Mouse (Mus musculus): Measurements from ENCODE around the gene Acvr2b.
A peak's percentile ranks its signal among the peaks of the same experiment; 100 is the strongest.

Acvr2b gene

DNA sequence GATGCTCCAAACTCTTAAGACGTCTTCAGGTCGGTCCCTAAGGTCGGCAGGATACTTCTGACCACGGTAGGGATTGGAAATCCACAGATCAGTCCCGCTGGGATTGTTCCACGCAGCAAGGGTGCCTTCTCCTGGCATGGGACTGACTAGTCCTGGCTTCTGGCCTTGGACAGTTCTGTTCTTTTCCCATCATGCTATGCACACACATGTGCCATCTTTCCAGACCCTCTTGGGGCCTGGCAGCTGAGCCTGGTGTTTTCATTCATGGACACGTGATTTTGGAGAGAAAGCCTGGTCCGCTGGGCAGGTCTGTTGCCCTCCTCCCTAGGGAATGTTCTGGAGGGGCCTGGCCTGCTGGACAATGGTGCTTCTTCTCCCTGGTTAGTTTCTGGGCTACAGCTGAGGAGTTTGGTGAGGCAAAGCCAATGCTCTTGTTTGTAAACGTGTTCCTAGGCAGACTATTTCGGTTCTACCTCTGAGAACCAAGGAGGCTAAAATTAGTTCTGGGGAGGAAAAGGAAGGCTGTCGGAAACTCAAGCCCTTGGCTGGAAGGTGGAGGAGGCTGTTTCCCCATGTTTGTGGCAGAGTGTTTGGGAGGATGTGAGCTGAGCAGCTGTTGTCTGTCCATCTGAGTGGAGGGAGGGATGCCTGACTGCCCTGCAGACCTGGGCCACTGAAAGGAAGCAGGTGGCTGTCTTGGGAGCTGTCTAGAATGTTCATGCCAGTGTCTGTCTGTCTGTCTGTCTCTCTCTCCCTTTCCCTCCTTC lies 7.2 kb downstream of the Acvr2b start:
- DNase-seq (ENCODE audit: low spot score in 2 of 2) = no peak

- DNase-seq (ENCODE audit: low spot score in 2 of 2) = no peak
These were observed 7.9 kb downstream of the Acvr2b start for GRCm38 (mm10) chr9:119409864-119410263.

DNA sequence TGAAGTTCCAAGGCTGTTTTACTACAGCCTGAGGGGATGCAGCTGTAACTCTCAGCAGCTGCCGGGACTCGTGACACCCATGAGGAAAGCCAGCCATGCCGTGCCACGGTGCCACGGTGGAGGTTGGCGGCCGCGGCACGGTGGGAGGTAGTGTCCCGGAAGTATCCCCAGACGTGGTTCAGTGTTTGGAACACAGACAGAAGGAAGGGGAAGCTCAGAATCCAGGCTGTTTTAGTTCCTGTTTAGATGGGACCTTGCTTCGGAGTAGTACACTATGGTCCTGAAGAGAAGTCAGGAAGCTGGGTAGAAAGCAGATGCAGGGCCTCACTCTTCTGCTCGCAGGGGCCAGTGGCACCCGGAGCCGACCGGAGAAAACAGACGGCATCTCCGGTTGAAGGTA lies 16.1 kb downstream of the Acvr2b start:
- DNase-seq (ENCODE audit: low spot score in 2 of 2) = no peak

DNA sequence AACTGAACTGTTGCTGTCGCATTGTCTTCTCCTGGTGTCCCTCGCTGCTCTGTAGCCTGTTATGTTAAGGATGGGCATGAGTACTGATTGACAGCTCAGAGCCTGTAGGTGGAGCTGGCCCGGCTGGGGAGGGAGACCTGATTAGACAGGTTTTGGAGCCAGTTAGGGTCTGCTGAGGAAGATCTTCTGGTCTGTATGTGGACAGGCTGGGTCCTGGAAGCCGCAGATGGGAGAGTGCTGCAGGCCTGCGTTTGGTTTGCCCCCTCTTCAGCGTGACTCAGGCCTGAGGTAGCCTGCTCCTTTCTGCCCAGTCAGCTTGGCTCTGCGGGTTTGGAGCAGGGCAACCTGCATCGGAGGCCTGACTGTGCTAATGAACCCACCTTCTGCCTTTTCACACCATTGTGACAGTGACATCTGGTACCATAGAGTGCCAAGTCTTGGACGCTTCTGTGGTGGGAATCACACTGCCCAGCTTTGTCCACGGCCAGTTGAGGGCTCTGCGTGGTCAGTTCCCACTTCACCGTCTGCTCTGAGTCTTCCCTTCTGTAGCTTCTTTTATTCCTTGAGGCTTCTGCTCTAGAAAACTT lies 18.0 kb downstream of the Acvr2b start:
- no peak for DNase-seq (ENCODE audit: low spot score in 2 of 2)

DNA sequence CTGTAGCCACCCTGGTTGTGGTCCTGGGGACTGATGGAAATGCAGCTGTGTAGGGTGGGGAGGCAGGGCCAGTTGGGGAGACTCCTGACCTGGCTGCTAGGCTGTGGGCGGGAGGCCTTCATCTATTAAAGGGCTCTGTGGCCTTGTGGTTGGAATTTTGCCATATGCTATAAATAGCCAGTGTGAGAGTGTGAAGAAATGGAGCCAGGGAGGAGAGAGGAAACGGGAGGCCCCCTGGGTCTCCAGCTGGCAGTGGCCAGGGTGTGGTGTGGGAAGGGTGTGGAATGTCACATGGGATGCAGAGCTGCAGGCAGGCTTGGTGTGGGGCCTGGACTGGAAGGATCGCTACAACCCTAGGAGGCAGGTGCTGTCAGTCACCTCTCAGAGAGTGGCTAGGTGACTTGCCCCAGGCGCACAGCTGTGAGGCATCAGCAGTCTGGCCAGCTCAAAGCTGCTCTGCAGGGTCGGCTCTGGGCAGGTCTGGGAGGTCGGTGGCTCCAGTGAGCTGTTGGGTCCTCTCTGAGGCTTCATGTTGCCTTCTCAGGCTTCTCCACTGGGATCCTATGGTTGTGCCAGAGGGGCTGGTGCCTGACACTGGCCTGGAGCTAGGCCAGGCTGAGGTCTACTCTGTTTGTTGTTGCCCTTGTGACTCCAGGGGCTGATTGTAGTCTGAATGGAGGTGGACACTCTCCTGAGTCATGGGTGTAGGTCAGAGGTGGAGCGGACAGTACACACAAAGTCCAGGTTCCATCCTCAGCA lies 23.5 kb downstream of the Acvr2b start:
- DNase-seq (ENCODE audit: low spot score in 2 of 2) = no peak

DNA sequence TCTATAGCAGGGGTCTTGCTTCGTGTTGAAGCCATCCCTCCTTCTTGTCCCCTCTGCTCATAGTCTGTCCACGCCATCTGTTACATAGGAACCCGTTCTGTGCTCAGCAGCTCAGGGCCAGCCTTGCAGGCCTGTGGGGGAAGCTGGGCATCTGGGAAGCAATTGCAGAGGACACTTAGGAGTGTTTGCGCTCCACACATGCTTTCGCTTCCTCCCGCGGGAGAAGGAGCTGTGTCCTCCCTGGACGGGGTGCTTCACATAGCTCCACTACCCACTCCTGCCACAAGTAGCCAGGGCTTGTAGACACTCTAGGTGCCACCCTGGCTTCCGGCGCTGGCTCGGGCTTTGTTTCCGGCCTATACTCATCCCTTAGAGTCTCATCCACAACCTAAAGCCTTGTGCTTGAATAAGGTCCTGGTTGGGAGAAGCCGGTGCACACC lies 24.1 kb downstream of the Acvr2b start:
- DNase-seq (ENCODE audit: low spot score in 2 of 2) = no peak

DNA sequence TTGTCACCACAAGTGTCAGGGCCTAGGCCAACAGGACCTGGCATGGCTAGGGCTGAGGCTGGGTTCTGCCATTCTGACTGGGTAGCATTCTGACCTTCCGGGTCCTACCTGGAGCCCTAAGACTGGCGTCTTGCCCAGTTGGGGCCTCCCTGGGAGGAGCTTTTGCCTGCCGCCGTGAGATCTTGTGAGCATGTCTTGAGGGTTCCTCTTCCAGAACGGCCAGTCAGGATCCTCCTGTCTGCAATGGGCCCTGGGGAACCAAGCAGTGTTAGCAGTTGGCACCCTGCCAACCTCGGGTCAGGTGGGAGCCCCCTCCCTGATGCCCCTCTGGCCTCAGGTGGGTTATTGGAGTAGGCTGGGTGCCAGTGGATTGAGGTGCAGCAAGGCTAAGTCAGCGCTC lies 24.6 kb downstream of the Acvr2b start:
- DNase-seq (ENCODE audit: low spot score in 2 of 2) = no peak

- DNase-seq (ENCODE audit: low spot score in 2 of 2) = peak; percentile 42 to 65
These were observed 28.4 kb downstream of the Acvr2b start for GRCm38 (mm10) chr9:119430311-119430710.

- DNase-seq (ENCODE audit: low spot score in 2 of 2) = no peak
These were observed 33.9 kb downstream of the Acvr2b start for GRCm38 (mm10) chr9:119435855-119436254.

DNA sequence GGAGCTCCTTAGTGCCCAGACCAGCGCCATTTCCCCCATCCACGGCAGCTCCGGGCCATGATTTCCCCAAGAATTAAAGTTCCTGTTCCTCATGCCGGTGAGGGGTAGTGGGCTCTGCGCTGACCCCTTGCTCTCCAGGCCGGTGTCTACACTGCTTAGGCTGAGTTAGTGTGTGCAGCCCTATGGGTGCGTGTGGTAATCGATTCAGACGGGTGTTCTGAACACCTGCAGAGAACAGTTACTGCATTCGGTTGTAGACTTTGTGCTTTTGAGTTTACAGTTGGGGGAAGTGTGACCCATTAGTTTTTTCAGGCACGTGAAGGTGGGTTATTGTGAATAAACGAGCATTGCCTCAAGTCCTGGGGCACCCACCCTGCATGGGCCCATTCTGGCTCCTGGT lies 36.1 kb downstream of the Acvr2b start:
- DNase-seq (ENCODE audit: low spot score in 2 of 2) = no peak

DNA sequence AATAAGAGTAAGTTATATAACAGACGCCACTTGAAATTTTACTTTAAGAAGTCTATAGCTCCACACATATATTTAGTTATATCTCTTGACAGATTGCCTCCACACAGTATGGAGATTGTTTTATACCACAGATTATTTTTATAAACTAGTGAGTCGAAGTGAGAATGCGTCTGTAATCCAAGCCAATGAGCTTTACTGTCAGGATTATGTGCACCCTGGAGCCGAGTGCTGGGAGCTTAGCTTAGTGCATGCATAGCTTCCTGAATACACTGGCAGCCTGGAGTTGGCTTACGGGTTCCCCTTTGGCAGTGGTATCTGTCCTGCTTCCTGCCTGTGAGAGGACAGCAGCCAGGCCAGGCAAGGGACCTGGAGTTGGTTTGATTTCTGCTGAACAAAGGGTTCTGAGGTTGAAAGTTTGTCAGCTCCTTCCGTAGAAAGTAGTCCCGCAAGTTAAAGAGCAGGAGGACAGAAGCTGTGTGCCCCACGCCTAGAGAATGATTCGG lies 36.6 kb downstream of the Acvr2b start:
- DNase-seq (ENCODE audit: low spot score in 2 of 2) = no peak

- DNase-seq (ENCODE audit: low spot score in 2 of 2) = peak; percentile 93 to 97
These were observed 43.0 kb downstream of the Acvr2b start, which contains the start of gene Exog for GRCm38 (mm10) chr9:119444738-119445429. Gene Exog, plus strand, starts transcription at chr9:119444943.

GRCm38 (mm10) chr9:119445737-119446136 lies 43.8 kb downstream of the Acvr2b start:
- no peak for DNase-seq (ENCODE audit: low spot score in 2 of 2)

DNA sequence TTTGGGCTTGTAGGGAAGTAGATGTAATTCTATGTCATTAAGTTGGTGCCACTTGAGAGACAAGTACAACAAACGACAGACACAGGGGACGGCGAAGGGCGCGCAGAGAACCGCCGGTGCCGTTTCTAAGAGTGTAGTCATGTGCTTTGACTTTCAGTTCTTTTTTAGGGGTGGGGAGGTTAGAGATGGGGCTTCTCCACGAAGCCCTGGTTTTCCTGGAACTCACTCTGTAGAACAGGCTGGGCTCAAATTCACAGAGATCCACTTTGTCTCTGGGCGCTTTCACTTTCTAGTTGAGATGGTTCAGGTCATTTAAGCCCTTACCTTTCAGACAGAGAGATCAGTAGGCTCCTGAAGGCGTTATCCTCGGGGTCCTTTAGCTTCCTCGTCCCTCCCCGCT lies 54.0 kb downstream of the Acvr2b start:
- DNase-seq (ENCODE audit: low spot score in 2 of 2) = no peak

GRCm38 (mm10) chr9:119457122-119457521 lies 55.2 kb downstream of the Acvr2b start:
- no peak for DNase-seq (ENCODE audit: low spot score in 2 of 2)

DNA sequence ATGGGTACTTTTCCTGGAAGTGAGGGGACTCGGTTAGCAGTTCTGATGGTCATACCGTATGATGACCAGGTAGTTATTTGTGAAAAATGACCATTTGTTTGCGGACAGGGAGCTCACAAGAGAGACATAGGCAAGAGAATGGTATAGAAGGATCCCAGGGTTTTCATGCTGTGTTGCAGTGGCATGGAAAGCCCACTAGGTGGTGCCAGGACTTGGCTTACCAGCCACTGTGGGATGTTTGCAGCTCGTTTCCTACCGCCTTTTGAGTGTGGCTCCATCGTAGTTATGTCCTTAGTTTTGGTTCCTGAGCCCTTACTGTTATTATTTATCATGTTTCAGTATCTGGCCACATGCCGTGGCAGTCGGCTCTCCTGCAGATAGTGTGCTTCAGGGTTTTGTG lies 58.5 kb downstream of the Acvr2b start:
- DNase-seq (ENCODE audit: low spot score in 2 of 2) = peak; percentile 65 to 80

DNA sequence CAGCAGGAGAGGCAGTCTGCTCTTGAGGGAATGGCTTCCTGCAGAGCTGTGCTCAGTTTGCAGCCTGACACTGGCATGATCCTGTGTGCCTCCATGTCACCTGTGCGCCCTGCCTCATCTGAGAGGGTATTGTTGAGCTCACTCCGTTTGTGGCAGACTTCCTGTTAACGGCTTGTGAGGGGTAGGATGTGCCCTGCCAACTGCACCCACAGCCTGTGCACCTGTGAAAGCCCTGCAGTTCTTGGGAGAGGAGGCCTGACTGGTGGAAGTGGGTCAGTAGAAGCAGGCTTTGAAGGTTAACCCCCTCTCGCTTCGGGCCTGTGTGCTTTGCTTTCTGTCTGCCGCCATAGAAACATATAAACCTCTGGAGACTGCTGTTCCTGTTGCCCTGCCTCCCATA lies 63.1 kb downstream of the Acvr2b start:
- peak; percentile 80 to 90 for DNase-seq (ENCODE audit: low spot score in 2 of 2)

DNA sequence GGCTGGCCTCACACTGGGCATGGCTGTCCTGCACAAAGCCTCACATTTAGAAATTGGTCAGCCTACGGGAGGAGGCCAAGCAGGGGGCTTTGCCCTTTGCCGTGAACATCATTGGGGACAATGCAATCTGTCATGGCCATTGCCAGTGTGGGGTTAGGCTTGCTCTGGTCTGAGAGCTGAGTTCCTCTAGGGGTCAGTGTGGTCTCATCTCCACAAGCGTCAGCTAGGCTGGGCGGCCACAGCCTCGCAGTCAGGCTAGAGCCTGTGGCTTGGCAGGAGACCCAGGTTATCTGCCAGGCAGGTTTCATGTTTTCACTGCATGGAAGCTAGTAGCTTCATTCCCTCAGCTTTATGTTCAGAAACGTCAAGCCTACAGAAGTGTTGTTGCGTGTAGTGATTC lies 63.7 kb downstream of the Acvr2b start:
- peak in 1 of 2 experiments; percentile 39 for DNase-seq (ENCODE audit: low spot score in 2 of 2)

DNA sequence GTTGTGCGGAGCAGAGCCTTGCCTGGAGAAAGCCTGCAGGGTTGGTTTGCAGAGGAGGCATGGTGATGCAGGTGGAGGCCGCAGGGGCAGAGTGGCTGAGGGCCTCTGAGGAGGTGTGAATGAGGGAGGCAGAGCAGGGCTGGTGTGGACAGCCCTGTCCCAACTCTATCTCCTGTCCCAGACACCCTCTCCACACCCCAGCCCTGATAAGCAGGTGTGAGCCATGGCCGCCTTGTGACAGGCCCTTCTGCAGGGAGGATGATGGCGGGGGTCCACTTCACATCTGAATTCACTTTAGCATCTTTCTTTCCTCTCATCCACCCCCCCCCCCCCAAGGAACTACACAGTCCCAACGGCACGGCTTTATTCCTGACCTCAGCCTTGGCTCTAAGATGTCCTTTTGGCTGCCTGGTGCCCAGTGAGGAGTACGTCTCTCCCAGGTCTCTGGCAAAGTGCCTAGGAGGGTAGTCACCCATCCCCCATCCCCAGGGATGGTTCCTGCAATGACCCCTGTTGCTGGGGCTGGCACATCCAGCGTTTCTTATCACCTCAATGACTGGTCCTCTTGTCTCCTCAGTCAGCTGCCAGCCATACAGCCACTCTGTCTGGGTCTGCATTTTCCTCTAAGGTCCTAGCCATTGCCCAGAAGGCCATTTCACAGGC lies 67.9 kb downstream of the Acvr2b start:
- DNase-seq (ENCODE audit: low spot score in 2 of 2) = no peak

DNA sequence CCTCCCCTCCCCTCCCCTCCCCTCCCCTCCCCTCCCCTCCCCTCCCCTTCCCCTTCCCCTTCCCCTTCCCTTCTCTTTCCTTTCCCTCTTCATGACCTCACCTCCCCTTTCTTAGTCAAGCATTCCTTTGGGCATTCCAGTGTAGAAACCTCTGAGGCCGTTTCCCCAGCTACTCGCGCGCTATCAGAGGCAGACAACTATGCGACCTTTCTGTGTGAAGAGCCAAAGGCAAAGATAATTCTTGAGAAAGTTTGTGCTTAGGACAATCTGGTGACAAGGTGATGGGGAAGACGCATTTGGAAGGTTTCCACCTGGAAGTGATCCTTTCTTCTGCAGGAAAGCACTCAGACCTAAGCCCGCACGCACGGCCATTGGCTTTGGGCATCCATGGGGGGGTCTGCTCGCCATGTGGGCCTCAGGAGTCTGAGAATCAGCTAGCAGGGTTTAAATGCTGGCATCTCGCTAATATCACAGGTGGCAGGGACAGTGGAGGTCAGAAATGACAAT lies 70.5 kb downstream of the Acvr2b start:
- no peak for DNase-seq (ENCODE audit: low spot score in 2 of 2)

GRCm38 (mm10) chr9:119473011-119473410 lies 71.1 kb downstream of the Acvr2b start:
- no peak for DNase-seq (ENCODE audit: low spot score in 2 of 2)

Measured in thymus, postnatal 10 days (tissue).